Mouse (Mus musculus) heart, embryonic 16.5 days (tissue): ENCODE data around the gene Slc43a3. TPM values are rescaled to one million over a fixed set of nuclear protein-coding genes. Genes with fewer than 3 reads are reported as not detected.
A peak's percentile ranks its signal among the peaks of the same experiment; 100 is the strongest.

Experiments used
- ATAC-seq: fragments of 200-750 bp; cut with Nextera tagmentation; replicated peaks from 2 replicates; pipeline ENCODE4 v1.8.0; 2017; ENCODE audit warnings: moderate number of reproducible peaks; ENCODE audit not compliant: insufficient read depth, low FRiP score; ENCODE audit errors: extremely low read depth
- H3K27ac ChIP-seq: fragments of 300-500 bp; sonication (generic); 2 replicates; pipeline ENCODE4 v1.5.1; 2014; ENCODE audit warnings: mild to moderate bottlenecking, low read length, control low read depth, moderate library complexity
- H3K27me3 ChIP-seq: fragments of 300-500 bp; sonication (generic); 2 replicates; pipeline ENCODE4 v1.6.1; 2014; ENCODE audit warnings: low read length, mixed read lengths; ENCODE audit not compliant: control insufficient read depth, insufficient read depth
- H3K36me3 ChIP-seq: fragments of 300-500 bp; sonication (generic); 2 replicates; pipeline ENCODE4 v1.6.1; 2014; ENCODE audit not compliant: control insufficient read depth, insufficient read depth
- H3K4me1 ChIP-seq: fragments of 300-500 bp; sonication (generic); 2 replicates; pipeline ENCODE4 v1.6.1; 2014; ENCODE audit warnings: low read length, mixed read lengths; ENCODE audit not compliant: control insufficient read depth, insufficient read depth
- H3K4me2 ChIP-seq: fragments of 300-500 bp; sonication (generic); 2 replicates; pipeline ENCODE4 v1.6.1; 2014; ENCODE audit warnings: low read depth, mild to moderate bottlenecking, control low read depth, low read length
- H3K4me3 ChIP-seq: fragments of 300-500 bp; sonication (generic); 2 replicates; pipeline ENCODE4 v1.5.1; 2014; ENCODE audit warnings: mild to moderate bottlenecking, control low read depth, low read length
- H3K9ac ChIP-seq: fragments of 300-500 bp; sonication (generic); 2 replicates; pipeline ENCODE4 v1.6.1; 2014; ENCODE audit warnings: low read length, control low read depth
- H3K9me3 ChIP-seq: fragments of 300-500 bp; sonication (generic); replicated peaks from 2 replicates; pipeline ENCODE4 v1.6.1; 2016; ENCODE audit warnings: low read length; ENCODE audit not compliant: control insufficient read depth
- WGBS: fragments of 180-500 bp; shearing (Covaris S2); extraction: QIAGEN DNeasy Blood & Tissue Kit; methylation state at CpG from one replicate; pipeline ENCODE4 v1.1.7; 2014; 5-methylcytosine and 5-hydroxymethylcytosine counted together
- polyA plus RNA-seq: library from polyadenylated mRNA; unstranded; fragments of >200 nt; fragmentation: Nextera tagmentation; extraction: Ambion mirVana; gene quantifications from 2 replicates; pipeline ENCODE4 v1.2.1, GENCODE M21; 2015

Gene Slc43a3
- polyA plus RNA-seq, 1 experiment from 2014 or later: 42.5 TPM

GRCm38 (mm10) chr2:84987930-84988329 lies 51.6 kb downstream of the Slc43a3 start, which contains the start of gene Prg3:
Gene Prg3 (plus strand): TSS chr2:84988215.
- no peak for ATAC-seq
- WGBS: 62% methylated on average over 1 of the region's 1 CpGs
- Histone ChIP-seq H3K27ac (no peak within 1 kb of the TSS), H3K4me3 (no peak within 1 kb of the TSS), H3K4me1 (no peaks in the 10 kb centered on the region), H3K27me3 (no peaks in the 10 kb centered on the region), H3K36me3 (no peaks in the 10 kb centered on the region), H3K9me3 (no peaks in the 10 kb centered on the region), H3K4me2 (no peak within 1 kb of the TSS), H3K9ac (no peak within 1 kb of the TSS)

- Histone ChIP-seq H3K27me3 (no peaks in the 10 kb centered on the region), H3K27ac (no peak overlapping the region), H3K4me1 (no peaks in the 10 kb centered on the region), H3K36me3 (no peaks in the 10 kb centered on the region), H3K9ac (no peak overlapping the region), H3K4me3 (no peak overlapping the region), H3K9me3 (no peaks in the 10 kb centered on the region), H3K4me2 (no peak overlapping the region)
- WGBS: 84% methylated on average over 2 of the region's 2 CpGs
- ATAC-seq: no peak
These were observed 60.0 kb downstream of the Slc43a3 start for GRCm38 (mm10) chr2:84996376-84996775.

- 53% methylated on average over 3 of the region's 3 CpGs for WGBS
- Histone ChIP-seq H3K27ac (peak overlapping the region; percentile 65), H3K27me3 (no peaks in the 10 kb centered on the region), H3K4me3 (no peak overlapping the region), H3K9me3 (no peaks in the 10 kb centered on the region), H3K4me2 (no peak overlapping the region), H3K4me1 (no peaks in the 10 kb centered on the region), H3K36me3 (no peaks in the 10 kb centered on the region), H3K9ac (no peak overlapping the region)
- ATAC-seq: peak; percentile 46; the same call in 1 of the 2 replicates
These were observed 63.3 kb downstream of the Slc43a3 start for GRCm38 (mm10) chr2:84999486-85000181.

DNA sequence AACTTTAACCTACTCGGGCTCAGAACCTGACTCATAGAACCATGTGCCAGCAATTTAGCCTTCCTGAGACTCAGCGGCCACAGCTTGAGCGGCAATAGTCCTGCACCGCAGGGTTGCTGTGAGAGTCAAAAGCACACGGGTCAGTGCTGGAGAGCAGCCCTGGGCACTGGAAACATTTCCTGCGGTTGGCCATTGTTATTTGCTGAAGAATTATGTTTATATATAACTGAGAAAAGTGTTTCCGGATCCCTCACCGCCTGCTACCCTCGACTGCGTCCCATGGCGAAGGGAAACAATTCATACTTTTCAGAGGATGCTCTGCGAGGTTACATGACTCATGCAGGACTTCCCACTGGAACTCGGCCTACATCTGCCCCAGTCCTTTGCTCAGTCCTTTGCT lies 65.1 kb downstream of the Slc43a3 start:
- H3K4me1 ChIP-seq: no peaks in the 10 kb centered on the region
- no peak overlapping the region for H3K4me2 ChIP-seq
- H3K27me3 ChIP-seq: no peaks in the 10 kb centered on the region
- H3K36me3 ChIP-seq: no peaks in the 10 kb centered on the region
- peak overlapping the region; percentile 34; the same call in 1 of the 2 replicates for H3K27ac ChIP-seq
- no peak overlapping the region for H3K4me3 ChIP-seq
- no peaks in the 10 kb centered on the region for H3K9me3 ChIP-seq
- ATAC-seq: 0 out of 2 replicates have a peak, but pooled peaks have one; percentile 24
- no peak overlapping the region for H3K9ac ChIP-seq
- 74% methylated on average over 13 of the region's 13 CpGs for WGBS

GRCm38 (mm10) chr2:85002575-85002974 lies 66.2 kb downstream of the Slc43a3 start:
- H3K4me1 ChIP-seq: no peaks in the 10 kb centered on the region
- H3K27ac ChIP-seq: no peak overlapping the region
- H3K9me3 ChIP-seq: no peaks in the 10 kb centered on the region
- peak; percentile 44; the same call in 1 of the 2 replicates for ATAC-seq
- H3K9ac ChIP-seq: no peak overlapping the region
- no peak overlapping the region for H3K4me2 ChIP-seq
- H3K27me3 ChIP-seq: no peaks in the 10 kb centered on the region
- no peak overlapping the region for H3K4me3 ChIP-seq
- 38% methylated on average over 8 of the region's 8 CpGs for WGBS
- no peaks in the 10 kb centered on the region for H3K36me3 ChIP-seq

GRCm38 (mm10) chr2:85004341-85004740 lies 68.0 kb downstream of the Slc43a3 start:
- Histone ChIP-seq H3K4me3 (no peak overlapping the region), H3K27me3 (no peaks in the 10 kb centered on the region), H3K27ac (no peak overlapping the region), H3K9me3 (no peaks in the 10 kb centered on the region), H3K4me1 (no peaks in the 10 kb centered on the region), H3K36me3 (no peaks in the 10 kb centered on the region), H3K4me2 (no peak overlapping the region), H3K9ac (no peak overlapping the region)
- no peak for ATAC-seq
- WGBS: 72% methylated on average over 4 of the region's 4 CpGs

DNA sequence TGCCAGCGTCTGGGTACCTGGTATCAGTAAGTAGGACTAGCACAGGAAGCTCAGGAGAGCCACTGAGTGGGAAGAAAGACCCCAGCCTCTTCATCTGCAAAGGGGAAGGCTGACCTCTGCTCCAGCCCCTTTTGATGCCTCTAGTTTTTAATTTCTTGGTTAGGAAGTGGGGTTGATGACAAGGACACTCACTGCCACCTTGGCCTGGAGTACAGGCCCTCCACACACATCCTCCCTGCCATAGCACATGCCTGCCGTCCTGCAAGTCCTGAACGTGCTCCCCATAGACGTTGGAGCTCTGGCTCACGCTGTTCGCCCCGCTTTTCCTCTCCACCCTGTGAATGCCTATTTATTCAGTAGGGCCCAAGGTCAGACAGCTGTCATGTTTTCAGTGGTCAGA lies 70.2 kb downstream of the Slc43a3 start:
- Histone ChIP-seq H3K4me2 (no peak overlapping the region), H3K4me3 (no peak overlapping the region), H3K36me3 (no peaks in the 10 kb centered on the region), H3K4me1 (peaks cover 4% of the 10 kb centered on the region; the same call in 1 of the 2 replicates), H3K27me3 (no peaks in the 10 kb centered on the region), H3K27ac (no peak overlapping the region), H3K9me3 (no peaks in the 10 kb centered on the region), H3K9ac (no peak overlapping the region)
- no peak for ATAC-seq
- WGBS: 61% methylated on average over 7 of the region's 7 CpGs

DNA sequence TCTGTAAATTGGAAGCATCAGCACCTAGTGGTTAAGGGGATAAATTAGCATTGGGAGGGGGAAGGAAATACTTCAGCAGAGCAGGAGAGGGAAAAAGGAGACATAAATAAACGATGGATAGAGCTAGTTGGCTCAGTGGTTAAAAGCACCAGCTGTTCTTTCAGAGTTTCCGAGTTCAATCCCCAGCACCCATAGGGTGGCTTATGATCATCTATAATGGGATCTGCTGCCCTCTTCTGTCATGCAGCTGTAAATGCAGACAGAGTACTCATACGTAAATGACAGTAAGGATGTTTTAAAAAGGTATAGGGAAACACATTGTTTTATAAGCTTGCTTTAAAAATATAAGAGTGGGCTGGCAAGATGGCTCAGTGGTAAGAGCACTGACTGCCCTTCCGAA lies 71.3 kb downstream of the Slc43a3 start:
- no peak overlapping the region for H3K27ac ChIP-seq
- no peaks in the 10 kb centered on the region for H3K36me3 ChIP-seq
- H3K27me3 ChIP-seq: no peaks in the 10 kb centered on the region
- ATAC-seq: no peak
- no peak overlapping the region for H3K4me3 ChIP-seq
- no peak overlapping the region for H3K4me2 ChIP-seq
- H3K4me1 ChIP-seq: peaks cover 14% of the 10 kb centered on the region
- no peaks in the 10 kb centered on the region for H3K9me3 ChIP-seq
- no peak overlapping the region for H3K9ac ChIP-seq
- 27% methylated on average over 4 of the region's 4 CpGs for WGBS
